Mouse (Mus musculus) brain, embryonic 14.5 days (tissue): ENCODE measurements around the gene Vmn2r89.

Experiments
- CTCF ChIP-seq: fragments of 200-500 bp; IDR thresholded peaks from 2 replicates; pipeline ENCODE4 v1.5.1; 2012; ENCODE audit warnings: inconsistent platforms, mild to moderate bottlenecking, moderate library complexity, borderline replicate concordance; ENCODE audit not compliant: insufficient read depth, insufficient read length; ENCODE audit errors: extremely low read depth
- POLR2A ChIP-seq: fragments of 200-500 bp; IDR thresholded peaks from 2 replicates; pipeline ENCODE4 v1.6.1; 2012; ENCODE audit warnings: mild to moderate bottlenecking, inconsistent platforms, borderline replicate concordance; ENCODE audit not compliant: poor library complexity, insufficient read depth, insufficient read length, severe bottlenecking; ENCODE audit errors: extremely low read depth

- no peak for TF ChIP-seq CTCF
- TF ChIP-seq POLR2A, result no peak
These were observed 17.1 kb upstream of the Vmn2r89 start for GRCm38 (mm10) chr14:51434546-51434945.
